Comparison of ENCODE assay signal across 9 mouse cellular contexts in the genomic region with DNA sequence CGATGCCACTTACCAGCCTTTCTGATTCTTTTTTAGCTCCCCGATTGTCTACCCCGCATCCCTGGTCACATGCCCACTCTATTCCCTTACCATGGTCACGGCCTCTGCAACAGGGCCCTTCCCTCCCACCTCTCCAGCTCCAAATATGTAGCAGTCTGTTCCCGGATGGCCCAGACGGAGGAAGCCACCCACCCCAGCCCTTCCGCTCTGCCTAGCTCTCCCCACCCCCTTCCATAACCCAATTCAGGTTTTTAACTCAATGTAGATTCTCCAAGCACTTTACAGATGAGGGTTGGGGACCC. TPM values are rescaled to one million over a fixed set of nuclear protein-coding genes. Genes with fewer than 3 reads are reported as not detected.
DNase-seq lines count a peak whose midpoint lies in the region; ATAC-seq and TF ChIP-seq lines count a peak whose summit lies in the region.
"Had no signal": no experiment of that assay in that cellular context is flagged by ENCODE, and none has a peak within 500 bp of the region (broad histone marks: within the 10 kb centered on the region; RNA-seq: fewer than 3 reads in every experiment).

No protein-coding gene starts in this region.

- H3K9ac ChIP-seq in heart, embryonic 15.5 days, result no peak overlapping the region
- no peak overlapping the region for H3K9ac ChIP-seq in limb, embryonic 11.5 days (ENCODE audit: low read length)

- no peak for ATAC-seq in heart, embryonic 15.5 days (replicated peaks; ENCODE audit: insufficient number of reproducible peaks, insufficient read depth, low FRiP score, low read depth)
- no peak for ATAC-seq in limb, embryonic 11.5 days (ENCODE audit: insufficient number of reproducible peaks, low FRiP score, low TSS enrichment, low read depth)
- ATAC-seq: Patski had no signal

- peak overlapping the region; percentile 9; the same call in 1 of the 2 replicates for H3K4me2 ChIP-seq in heart, embryonic 15.5 days
- no peak overlapping the region for H3K4me2 ChIP-seq in limb, embryonic 11.5 days (ENCODE audit: low read depth, severe bottlenecking)

- TF ChIP-seq CTCF in lung, adult 2 months (IDR thresholded peaks at IDR 0.05; ENCODE audit: insufficient read depth, low read length), result no peak
- no peak for TF ChIP-seq CTCF in small intestine, adult 2 months (IDR thresholded peaks at IDR 0.05; ENCODE audit: extremely low read depth, insufficient read length, insufficient replicate concordance, low read depth, low read length)

- H3K4me3 ChIP-seq in lung, adult 2 months (replicated peaks; ENCODE audit: extremely low read depth, low read depth, low read length), result no peak overlapping the region
- H3K4me3 ChIP-seq in heart, embryonic 15.5 days, result no peak overlapping the region
- H3K4me3 ChIP-seq in limb, embryonic 11.5 days (ENCODE audit: low read depth, low read length), result no peak overlapping the region
- H3K4me3 ChIP-seq in small intestine, adult 2 months (ENCODE audit: low read depth, low read length), result no peak overlapping the region

- H3K27ac ChIP-seq in heart, embryonic 15.5 days, result peak overlapping the region; percentile 98
- H3K27ac ChIP-seq in limb, embryonic 11.5 days (replicated peaks; ENCODE audit: low read depth, low read length), result peak overlapping the region; percentile 42
- peak overlapping the region; percentile 17; the same call in 1 of the 2 replicates for H3K27ac ChIP-seq in small intestine, adult 2 months (ENCODE audit: insufficient read depth, low read depth, low read length)

- H3K27me3 ChIP-seq in heart, embryonic 15.5 days, result no peaks in the 10 kb centered on the region
- H3K27me3 ChIP-seq in limb, embryonic 11.5 days (ENCODE audit: control insufficient read depth, insufficient read depth, low read length), result no peaks in the 10 kb centered on the region
- H3K27me3 ChIP-seq in small intestine, adult 2 months (ENCODE audit: control insufficient read depth, insufficient read depth, low read length), result no peaks in the 10 kb centered on the region
- H3K27me3 ChIP-seq: Patski had no signal

- H3K4me1 ChIP-seq in lung, adult 2 months (ENCODE audit: control insufficient read depth, insufficient read depth, low read length), result peaks cover 51% of the 10 kb centered on the region
- peaks cover 96% of the 10 kb centered on the region for H3K4me1 ChIP-seq in heart, embryonic 15.5 days (replicated peaks)
- H3K4me1 ChIP-seq in limb, embryonic 11.5 days (ENCODE audit: control insufficient read depth, insufficient read depth, low read length), result peaks cover 76% of the 10 kb centered on the region
- H3K4me1 ChIP-seq in small intestine, adult 2 months (ENCODE audit: control insufficient read depth, insufficient read depth, insufficient read length, low read length), result peaks cover 66% of the 10 kb centered on the region

- peaks cover 51% of the 10 kb centered on the region for H3K36me3 ChIP-seq in heart, embryonic 15.5 days
- H3K36me3 ChIP-seq in limb, embryonic 11.5 days (ENCODE audit: control insufficient read depth, insufficient read depth, low read length), result peaks cover 47% of the 10 kb centered on the region
- peaks cover 60% of the 10 kb centered on the region for H3K36me3 ChIP-seq in small intestine, adult 2 months (ENCODE audit: control insufficient read depth, insufficient read depth, low read length)

- WGBS in lung, adult 2 months, result 31% methylated on average over 7 of the region's 7 CpGs
- WGBS in heart, embryonic 15.5 days, result 43% methylated on average over 7 of the region's 7 CpGs
- 65% methylated on average over 7 of the region's 7 CpGs for WGBS in limb, embryonic 11.5 days
- WGBS in small intestine, adult 2 months, result 85% methylated on average over 7 of the region's 7 CpGs

- TF ChIP-seq POLR2A in lung, adult 2 months (IDR thresholded peaks at IDR 0.05; ENCODE audit: borderline replicate concordance, extremely low read depth, low read depth, low read length), result no peak
- TF ChIP-seq POLR2A in small intestine, adult 2 months (IDR thresholded peaks at IDR 0.05; ENCODE audit: low read depth, low read length), result no peak

- peak; percentile 70 to 72 for DNase-seq in lung, adult 18-20 months
- DNase-seq in lung, adult 2 months, result no peak
- DNase-seq in limb, embryonic 11.5 days (ENCODE audit: low spot score), result no peak
- DNase-seq in ovary, postnatal 36 days (ENCODE audit: low spot score), result no peak
- DNase-seq in cerebellum, postnatal 25 days, result no peak
- DNase-seq in cerebellum, adult 18-20 months, result no peak

- no peaks in the 10 kb centered on the region for H3K9me3 ChIP-seq in heart, embryonic 15.5 days (replicated peaks)
- H3K9me3 ChIP-seq in limb, embryonic 11.5 days (ENCODE audit: control insufficient read depth, low read length), result no peaks in the 10 kb centered on the region

RNA-seq across cellular contexts. Expression of a gene that starts 8.6 kb away (rescaled TPM):
- polyA plus RNA-seq in lung, adult 2 months (2012; rRNA removed), result 110 and 150 TPM in 2 replicates
- polyA plus RNA-seq in heart, embryonic 15.5 days (2015; fragmentation: Nextera tagmentation; extraction: Ambion mirVana), result 11.6 and 16.8 TPM in 2 replicates
- polyA plus RNA-seq in limb, embryonic 11.5 days (2014; fragmentation: Nextera tagmentation; extraction: Ambion mirVana), result 59.3 and 60.9 TPM in 2 replicates
- 151 and 372 TPM in 2 replicates for polyA plus RNA-seq in small intestine, adult 2 months (2012; rRNA removed)

RNA-seq across cellular contexts. Expression of a gene that starts 9.1 kb away (rescaled TPM):
- polyA plus RNA-seq in lung, adult 2 months (2012; rRNA removed), result 162 and 200 TPM in 2 replicates
- polyA plus RNA-seq in heart, embryonic 15.5 days (2015; fragmentation: Nextera tagmentation; extraction: Ambion mirVana), result 86.7 and 90.2 TPM in 2 replicates
- 67.9 and 68.1 TPM in 2 replicates for polyA plus RNA-seq in limb, embryonic 11.5 days (2014; fragmentation: Nextera tagmentation; extraction: Ambion mirVana)
- 18.5 and 48.0 TPM in 2 replicates for polyA plus RNA-seq in small intestine, adult 2 months (2012; rRNA removed)

RNA-seq across cellular contexts. Expression of a gene that starts 16.0 kb away (rescaled TPM):
- polyA plus RNA-seq in lung, adult 2 months (2012; rRNA removed), result 11.2 and 14.0 TPM in 2 replicates
- 7.7 and 9.1 TPM in 2 replicates for polyA plus RNA-seq in heart, embryonic 15.5 days (2015; fragmentation: Nextera tagmentation; extraction: Ambion mirVana)
- 5.9 and 7.2 TPM in 2 replicates for polyA plus RNA-seq in limb, embryonic 11.5 days (2014; fragmentation: Nextera tagmentation; extraction: Ambion mirVana)
- 6.8 and 9.0 TPM in 2 replicates for polyA plus RNA-seq in small intestine, adult 2 months (2012; rRNA removed)

RNA-seq across cellular contexts. Expression of a gene that starts 16.1 kb away (rescaled TPM):
- polyA plus RNA-seq in lung, adult 2 months (2012; rRNA removed), result 29.9 and 31.5 TPM in 2 replicates
- 1.7 and 2.9 TPM in 2 replicates for polyA plus RNA-seq in heart, embryonic 15.5 days (2015; fragmentation: Nextera tagmentation; extraction: Ambion mirVana)
- polyA plus RNA-seq in limb, embryonic 11.5 days (2014; fragmentation: Nextera tagmentation; extraction: Ambion mirVana), result 4.7 and 6.5 TPM in 2 replicates
- 3.7 and 6.6 TPM in 2 replicates for polyA plus RNA-seq in small intestine, adult 2 months (2012; rRNA removed)

RNA-seq across cellular contexts. Expression of a gene that starts 18.3 kb away (rescaled TPM):
- polyA plus RNA-seq in lung, adult 2 months (2012; rRNA removed), result 709 and 1,054 TPM in 2 replicates
- 861 and 962 TPM in 2 replicates for polyA plus RNA-seq in heart, embryonic 15.5 days (2015; fragmentation: Nextera tagmentation; extraction: Ambion mirVana)
- polyA plus RNA-seq in limb, embryonic 11.5 days (2014; fragmentation: Nextera tagmentation; extraction: Ambion mirVana), result 416 and 426 TPM in 2 replicates
- 2,309 and 4,813 TPM in 2 replicates for polyA plus RNA-seq in small intestine, adult 2 months (2012; rRNA removed)

Comparison
In these comparisons a context has a peak if more than half of its experiments do, and no peak if none do; other contexts are left out.
1. DNase-seq: peak in lung, adult 18-20 months (2 of 2); none in lung, adult 2 months (single experiment), limb, embryonic 11.5 days (single experiment), ovary, postnatal 36 days (single experiment), cerebellum, postnatal 25 days (0 of 2) and cerebellum, adult 18-20 months (0 of 2).
2. H3K27ac ChIP-seq: peak in every context shown above with its lines; median percentile 98 in heart, embryonic 15.5 days; 42 in limb, embryonic 11.5 days; 17 in small intestine, adult 2 months.